Mouse (Mus musculus) left cerebral cortex, postnatal 4 days (tissue): ENCODE measurements around the gene Bcl2l15. TPM values are rescaled to one million over a fixed set of nuclear protein-coding genes. Genes with fewer than 3 reads are reported as not detected.
"Not testable (repeated sequence)": the region's sequence is repeated elsewhere in the genome, so short reads cannot be mapped to it uniquely, and the experiment has no call there.

Experiments used
- DNase-seq: peaks from one replicate; pipeline ENCODE4 v3.0.0-alpha.2; 2022
- intact Hi-C: fragments of 180-260 bp; cut with DNase I; formaldehyde crosslinking; loops from one replicate; pipeline ENCODE4 v1.15.1; 2025
- total RNA-seq, 2 experiments: library from RNA; stranded (reverse); gene quantifications; 2 replicates each; pipeline ENCODE4 v1.2.3; 2021

Bcl2l15 gene
- total RNA-seq, 2 experiments from 2014 or later = 0.76 TPM; not detected in 1

- DNase-seq = not testable (repeated sequence)
- intact Hi-C loops = loop anchor here (5.0 kb wide), 1 partner anchor 67 kb away; no protein-coding TSS in a partner anchor
Measured at GRCm38 (mm10) chr3:103830681-103831080, 1.7 kb upstream of the Bcl2l15 start.

- intact Hi-C loops = loop anchor here (5.0 kb wide), 1 partner anchor 66 kb away; no protein-coding TSS in a partner anchor
- DNase-seq = no peak
Measured at GRCm38 (mm10) chr3:103831146-103831545, 1.3 kb upstream of the Bcl2l15 start.

- intact Hi-C loops = loop anchor here (5.0 kb wide), 1 partner anchor 63 kb away; no protein-coding TSS in a partner anchor
- no peak for DNase-seq
Measured at GRCm38 (mm10) chr3:103834001-103834400, 1.6 kb downstream of the Bcl2l15 start.

- DNase-seq = no peak
- intact Hi-C loops = no loop called here
Measured at GRCm38 (mm10) chr3:103835272-103835950, 3.0 kb downstream of the Bcl2l15 start.

- DNase-seq = no peak
- intact Hi-C loops = no loop called here
Measured at GRCm38 (mm10) chr3:103835951-103836310, 3.5 kb downstream of the Bcl2l15 start.

- intact Hi-C loops = no loop called here
- no peak for DNase-seq
Measured at GRCm38 (mm10) chr3:103836453-103836852, 4.1 kb downstream of the Bcl2l15 start.

DNA sequence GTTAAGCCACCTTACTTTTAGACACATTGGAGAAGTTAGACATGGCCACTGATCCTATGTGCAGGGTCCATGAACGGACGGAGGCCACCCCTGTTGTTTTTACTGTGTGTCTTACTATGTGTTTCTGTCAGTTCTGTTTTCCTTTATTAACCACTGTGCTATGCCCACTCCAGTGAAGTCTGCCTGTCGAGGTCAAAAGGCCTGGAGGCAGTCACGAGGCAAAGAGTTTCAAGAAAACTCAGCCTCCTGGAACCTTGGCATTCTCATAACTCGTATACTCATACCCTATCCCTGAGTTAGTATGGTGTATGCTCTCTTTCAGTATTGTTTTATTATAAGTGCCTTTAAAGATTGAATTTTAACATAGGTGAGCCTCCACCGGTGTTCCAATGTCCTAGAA, 7.3 kb downstream of the Bcl2l15 start:
- no peak for DNase-seq
- intact Hi-C loops = no loop called here

DNA sequence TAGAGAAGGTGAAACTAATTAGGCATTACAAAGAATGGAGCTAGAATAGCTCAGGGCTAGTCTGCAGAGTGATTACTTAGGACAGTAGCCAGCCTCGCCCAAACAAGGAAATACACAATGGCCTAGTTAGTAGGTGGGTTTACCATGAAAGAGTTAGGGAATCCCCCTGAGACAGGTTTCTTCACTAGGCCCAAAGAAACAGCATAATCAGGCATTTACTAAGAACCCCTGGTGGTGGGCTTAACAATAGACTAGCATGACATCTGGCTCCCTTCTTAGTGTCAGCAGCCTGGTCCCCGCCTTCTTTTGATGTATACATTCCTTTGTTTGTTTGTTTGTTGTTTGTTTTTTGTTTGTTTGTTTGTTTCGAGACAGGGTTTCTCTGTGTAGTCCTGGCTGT, 7.8 kb downstream of the Bcl2l15 start:
- intact Hi-C loops, DNase-seq: not testable (repeated sequence)

- intact Hi-C loops, DNase-seq: not testable (repeated sequence)
Measured at GRCm38 (mm10) chr3:103840946-103841345, 8.5 kb downstream of the Bcl2l15 start.

GRCm38 (mm10) chr3:103850644-103851363, 18.4 kb downstream of the Bcl2l15 start:
- intact Hi-C loops = no loop called here
- DNase-seq = peak; percentile 58

DNA sequence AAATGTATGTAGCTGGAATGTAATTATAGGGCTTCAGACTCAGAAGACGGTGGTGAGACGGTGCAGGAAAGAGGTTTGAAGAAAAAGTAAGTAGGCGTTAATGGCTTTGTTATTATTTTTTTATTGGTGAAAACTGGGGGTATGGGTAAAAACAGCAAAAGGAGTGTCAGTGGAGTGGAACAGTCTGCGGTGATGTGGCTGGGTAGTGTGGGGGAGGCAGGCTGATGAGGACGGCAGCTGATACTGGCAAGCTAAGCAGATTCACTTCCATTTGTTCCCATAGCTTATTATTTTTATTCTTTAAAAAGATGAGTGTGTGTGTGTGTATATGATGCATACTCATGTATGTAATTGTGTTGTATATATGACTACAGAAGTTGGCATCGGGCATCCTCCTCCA, 19.1 kb downstream of the Bcl2l15 start:
- intact Hi-C loops = no loop called here

DNA sequence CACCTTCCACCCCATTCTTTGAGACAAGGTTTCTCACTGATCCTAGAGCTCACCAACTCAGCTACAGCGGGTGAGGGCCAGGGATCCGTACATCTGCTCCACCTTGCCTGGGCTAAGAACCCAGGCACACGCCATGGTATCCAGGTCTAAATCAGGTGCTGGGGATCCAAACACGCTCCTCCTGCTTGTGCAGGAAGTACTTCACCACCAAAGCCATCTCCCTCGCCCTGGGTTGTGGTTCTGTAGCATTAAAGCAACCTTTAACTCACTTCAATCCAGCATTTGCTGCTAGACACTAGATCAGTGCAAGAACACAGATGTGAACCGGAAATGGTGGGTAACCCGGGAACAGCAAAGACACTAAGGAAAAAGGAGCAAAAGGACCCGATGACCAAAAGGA, 19.5 kb downstream of the Bcl2l15 start:
- intact Hi-C loops = no loop called here

More for the DNA sequence above, 19.1 kb downstream of the Bcl2l15 start:
- no peak for DNase-seq

GRCm38 (mm10) chr3:103852565-103853299, 20.3 kb downstream of the Bcl2l15 start:
- DNase-seq = peak; percentile 73
- intact Hi-C loops = no loop called here

More for the DNA sequence above, 19.5 kb downstream of the Bcl2l15 start:
- DNase-seq = no peak

DNA sequence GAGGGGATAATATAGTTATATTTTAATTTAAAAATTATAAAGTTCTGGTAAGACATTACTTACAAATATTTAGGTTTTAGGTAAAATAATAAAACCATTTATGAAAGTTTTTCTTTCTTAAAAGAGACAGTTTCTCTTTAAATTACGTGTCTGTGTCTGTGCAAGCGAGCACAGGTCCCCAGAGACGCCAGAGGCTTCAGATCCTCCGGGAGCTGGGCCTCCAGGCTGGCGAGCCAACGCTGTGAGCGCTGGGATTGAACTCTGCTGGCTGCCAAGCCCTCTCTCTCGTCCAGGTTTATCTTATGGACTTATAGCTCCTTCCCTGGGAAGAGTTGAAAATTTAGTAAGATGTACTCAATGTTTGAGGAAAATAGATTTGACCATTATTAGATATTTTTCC, 21.4 kb downstream of the Bcl2l15 start:
- peak; percentile 48 for DNase-seq
- intact Hi-C loops = no loop called here

- intact Hi-C loops = no loop called here
- no peak for DNase-seq
Measured at GRCm38 (mm10) chr3:103857036-103857805, 24.8 kb downstream of the Bcl2l15 start.

GRCm38 (mm10) chr3:103857977-103858563, 25.7 kb downstream of the Bcl2l15 start:
- no peak for DNase-seq
- intact Hi-C loops = no loop called here

DNA sequence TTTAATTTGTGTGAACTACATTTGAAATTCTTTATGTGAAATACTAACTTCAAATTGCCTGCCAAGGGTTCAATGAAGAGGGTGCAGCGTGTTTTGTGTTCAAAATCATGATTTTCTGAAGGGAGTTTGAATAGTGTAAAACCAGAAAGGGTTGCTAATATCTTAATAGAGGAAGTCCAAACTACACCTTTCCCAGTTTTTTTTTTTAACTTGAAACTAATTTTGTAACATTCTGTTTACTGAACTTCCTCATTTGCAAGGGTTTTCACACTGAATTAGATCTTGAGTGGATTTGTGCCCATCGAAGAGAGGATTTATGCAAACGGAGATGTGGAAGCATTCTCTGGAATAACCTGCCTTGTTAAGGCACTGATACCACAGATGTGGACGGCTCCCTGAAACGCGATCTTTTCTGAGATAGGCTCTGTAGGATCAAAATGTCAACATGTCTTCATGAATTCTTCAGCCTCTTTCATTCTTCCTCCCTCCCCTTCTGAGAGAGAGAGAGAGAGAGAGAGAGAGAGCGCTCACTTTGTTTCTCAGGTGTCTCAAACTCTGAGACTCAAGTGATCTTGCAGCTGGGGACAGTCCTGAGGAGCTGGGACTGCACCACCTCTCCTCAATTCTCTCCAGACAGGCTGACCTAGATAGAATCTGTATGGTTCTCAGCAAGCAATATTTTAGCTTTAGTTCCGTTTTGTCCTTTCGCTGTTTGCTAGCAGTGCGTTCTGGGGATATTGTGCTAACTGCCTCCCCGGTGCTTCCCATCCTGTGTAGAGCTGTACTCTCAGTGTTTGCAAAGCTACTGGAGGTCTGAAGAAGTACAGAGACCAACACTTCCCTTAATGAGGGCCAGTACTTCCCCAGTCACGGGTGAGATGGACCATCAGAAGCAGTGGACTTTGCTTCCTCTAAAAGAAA, 26.7 kb downstream of the Bcl2l15 start, which contains the start of gene Ptpn22:
Ptpn22 (plus strand) TSS at position 915 of the 921 bp plus-strand sequence.
- intact Hi-C loops = no loop called here
- no peak for DNase-seq

DNA sequence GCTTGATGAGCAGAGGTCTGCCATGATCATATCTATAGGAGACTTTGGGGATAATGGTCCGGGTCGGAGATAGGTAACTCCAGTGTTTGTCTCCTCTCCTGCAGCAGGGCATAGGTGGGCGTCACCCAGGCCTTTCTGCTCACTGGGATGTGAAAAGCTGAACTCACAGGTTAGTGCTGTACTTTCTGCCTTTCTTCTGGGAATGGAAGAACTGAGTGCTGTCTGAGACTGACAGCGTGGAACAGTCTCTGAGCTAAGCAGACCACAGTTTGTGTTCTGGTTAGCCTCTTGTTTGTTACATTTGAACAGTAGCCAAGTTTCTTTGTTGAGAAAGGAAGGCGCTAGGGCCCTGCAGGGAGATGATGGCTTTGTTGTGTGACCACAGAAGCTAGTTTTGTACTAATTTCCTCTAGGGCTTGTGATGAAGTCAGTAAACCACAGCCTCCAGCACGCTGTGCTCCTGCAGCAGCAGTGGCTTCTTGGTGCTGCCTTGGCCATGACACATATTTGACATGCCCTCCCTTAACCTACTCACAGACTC, 27.5 kb downstream of the Bcl2l15 start:
- intact Hi-C loops = no loop called here
- DNase-seq = no peak

DNA sequence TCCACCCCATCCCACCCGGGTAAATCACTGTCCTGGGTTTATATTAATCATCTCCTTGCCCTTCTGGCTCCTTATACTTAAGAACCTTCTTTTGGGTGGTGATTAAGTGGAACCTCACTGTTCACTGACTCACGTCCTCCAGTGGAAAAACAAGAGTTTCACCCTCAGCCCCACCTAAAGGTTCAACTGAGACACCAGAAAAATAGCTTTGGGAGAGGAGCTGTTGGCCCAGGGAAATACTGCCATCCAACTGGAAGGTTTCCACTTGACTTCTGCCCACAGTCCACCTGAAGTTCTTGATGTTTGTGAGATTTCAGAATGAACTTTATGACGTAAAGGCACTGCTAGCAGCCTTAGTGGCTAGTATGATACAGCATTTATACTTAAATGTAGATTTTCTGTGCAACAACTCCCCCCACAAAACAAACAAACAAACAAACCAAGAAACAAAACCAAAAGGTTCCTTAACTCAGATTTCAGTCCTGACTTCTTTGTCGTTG, 30.4 kb downstream of the Bcl2l15 start:
- intact Hi-C loops = no loop called here
- no peak for DNase-seq
